Mouse (Mus musculus) fibroblast of lung, adult 2 months (primary cell): ENCODE measurements around the gene Hmcn1.

ENCODE experiments used
- DNase-seq: peaks from one replicate; pipeline ENCODE4 v3.0.0-alpha.2; 2011; ENCODE audit warnings: low read depth

Gene Hmcn1

GRCm38 (mm10) chr1:150993162-150994064 is at the start of gene Hmcn1:
Hmcn1 (minus strand) TSS chr1:150993435.
- DNase-seq = no peak

DNA sequence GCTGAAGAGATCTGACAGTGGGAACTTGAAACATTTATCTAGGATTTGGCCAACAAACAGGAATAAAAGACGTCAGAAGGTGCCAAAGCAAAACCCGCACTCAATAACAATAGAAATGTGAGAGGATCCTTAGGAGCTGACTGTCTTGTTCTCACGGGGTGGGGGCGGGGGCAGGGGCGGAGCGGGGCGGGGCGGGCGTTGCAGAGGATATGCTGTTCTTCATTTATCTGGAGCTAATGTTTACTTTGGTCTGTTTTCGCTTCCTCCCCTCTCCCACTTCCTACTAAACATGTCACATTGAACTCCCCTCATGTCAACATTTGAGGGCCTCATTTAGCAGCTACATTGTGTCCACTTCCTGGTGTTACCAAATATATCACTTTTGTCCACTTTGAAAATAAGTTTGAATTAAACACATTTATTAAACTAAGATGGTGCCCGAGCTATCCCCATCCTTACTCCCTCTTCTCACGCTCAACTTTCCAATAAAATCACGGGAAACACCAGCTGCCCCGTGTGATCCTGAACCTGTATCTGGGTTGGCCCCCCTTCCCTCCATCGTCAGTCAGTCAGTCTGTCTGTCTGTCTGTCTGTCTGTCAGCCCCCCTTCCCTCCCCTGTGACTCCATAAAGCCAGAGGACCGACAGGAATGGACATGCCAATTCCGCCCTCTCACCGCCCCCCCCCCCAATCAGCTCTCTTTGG is 47.9 kb upstream of the Hmcn1 start:
- no peak for DNase-seq

- no peak for DNase-seq
Measured at GRCm38 (mm10) chr1:151040290-151040689, 47.1 kb upstream of the Hmcn1 start.

- no peak for DNase-seq
Measured at GRCm38 (mm10) chr1:151039189-151039588, 46.0 kb upstream of the Hmcn1 start.

DNA sequence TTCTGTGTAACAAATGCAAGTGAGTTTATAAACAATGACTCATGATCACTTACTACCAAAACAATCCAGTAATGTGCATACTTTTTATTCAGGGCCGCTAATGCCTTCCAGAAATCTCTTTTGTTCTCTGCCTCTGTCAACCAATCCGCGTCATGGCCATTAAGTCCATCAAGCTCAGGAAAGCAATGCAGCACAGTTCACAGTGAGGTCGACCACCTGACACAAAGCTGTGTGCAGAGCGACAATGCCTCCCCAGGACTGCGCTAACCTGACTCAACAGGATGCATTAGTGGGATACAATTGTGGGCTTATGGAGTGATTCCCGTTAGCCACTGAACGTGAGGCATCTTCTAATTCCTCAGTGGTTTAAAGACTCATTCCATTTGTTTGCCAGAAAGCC is 45.3 kb upstream of the Hmcn1 start:
- no peak for DNase-seq

DNA sequence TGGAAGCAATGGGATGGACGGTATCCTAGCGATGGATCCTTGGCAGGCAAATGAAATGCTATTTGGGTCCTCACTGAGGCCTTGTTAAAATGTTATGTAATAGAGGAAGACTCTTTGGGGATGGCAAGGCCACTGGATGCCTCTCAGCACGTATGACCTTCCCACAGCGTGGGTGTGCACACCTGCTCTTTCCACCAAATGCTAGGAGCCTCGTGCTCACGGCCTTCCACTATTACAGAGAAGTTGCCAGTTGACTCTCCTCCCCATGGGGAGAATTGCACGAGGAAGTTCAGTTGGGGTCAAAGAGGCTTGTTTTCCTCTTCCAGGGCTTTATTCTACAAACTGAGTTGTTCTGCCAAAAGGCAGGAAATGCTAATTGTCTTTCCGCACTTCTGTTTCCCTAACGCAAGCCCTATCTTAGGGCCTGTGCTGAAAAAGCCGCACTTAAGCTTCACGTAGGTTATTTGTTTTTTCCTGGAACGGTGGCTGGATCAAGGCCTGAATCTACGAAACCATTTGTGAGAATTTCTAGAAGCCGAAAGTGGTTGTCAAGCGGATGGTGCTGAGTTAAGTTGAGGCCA is 43.3 kb upstream of the Hmcn1 start:
- no peak for DNase-seq

GRCm38 (mm10) chr1:151035766-151036165 is 42.5 kb upstream of the Hmcn1 start:
- DNase-seq = no peak

DNA sequence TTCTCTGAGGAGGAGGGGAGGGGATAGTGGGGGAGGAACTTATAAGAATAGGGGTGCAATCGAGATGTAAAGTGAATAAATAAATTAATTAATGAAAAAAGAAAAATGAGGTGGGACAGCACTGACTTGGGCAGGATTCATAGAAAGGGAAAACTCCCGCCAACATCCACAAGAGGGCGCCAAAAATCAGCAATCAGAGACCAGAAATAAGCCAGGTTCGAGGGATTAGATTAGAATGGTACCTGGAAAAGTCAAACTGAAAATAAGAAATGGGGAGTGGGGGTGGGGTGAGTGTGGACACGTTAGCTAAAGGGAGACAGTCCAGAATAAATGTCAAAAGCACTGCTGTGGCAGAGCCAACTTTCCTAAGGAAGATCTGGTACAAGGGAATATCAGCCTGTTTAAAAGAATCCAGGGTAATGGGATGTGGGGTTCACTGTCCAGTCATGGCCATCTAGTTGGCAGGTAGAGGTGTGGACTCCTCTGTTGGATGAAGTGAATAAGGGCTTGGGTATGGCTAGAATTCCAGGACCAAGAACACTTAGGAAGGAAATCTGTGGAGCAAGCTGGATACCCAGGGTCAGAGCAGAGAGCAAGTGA is 41.9 kb upstream of the Hmcn1 start:
- DNase-seq = no peak

- no peak for DNase-seq
Measured at GRCm38 (mm10) chr1:151033291-151033690, 40.1 kb upstream of the Hmcn1 start.

GRCm38 (mm10) chr1:151031581-151031980 is 38.3 kb upstream of the Hmcn1 start:
- no peak for DNase-seq

GRCm38 (mm10) chr1:151031086-151031485 is 37.9 kb upstream of the Hmcn1 start:
- DNase-seq = no peak

DNA sequence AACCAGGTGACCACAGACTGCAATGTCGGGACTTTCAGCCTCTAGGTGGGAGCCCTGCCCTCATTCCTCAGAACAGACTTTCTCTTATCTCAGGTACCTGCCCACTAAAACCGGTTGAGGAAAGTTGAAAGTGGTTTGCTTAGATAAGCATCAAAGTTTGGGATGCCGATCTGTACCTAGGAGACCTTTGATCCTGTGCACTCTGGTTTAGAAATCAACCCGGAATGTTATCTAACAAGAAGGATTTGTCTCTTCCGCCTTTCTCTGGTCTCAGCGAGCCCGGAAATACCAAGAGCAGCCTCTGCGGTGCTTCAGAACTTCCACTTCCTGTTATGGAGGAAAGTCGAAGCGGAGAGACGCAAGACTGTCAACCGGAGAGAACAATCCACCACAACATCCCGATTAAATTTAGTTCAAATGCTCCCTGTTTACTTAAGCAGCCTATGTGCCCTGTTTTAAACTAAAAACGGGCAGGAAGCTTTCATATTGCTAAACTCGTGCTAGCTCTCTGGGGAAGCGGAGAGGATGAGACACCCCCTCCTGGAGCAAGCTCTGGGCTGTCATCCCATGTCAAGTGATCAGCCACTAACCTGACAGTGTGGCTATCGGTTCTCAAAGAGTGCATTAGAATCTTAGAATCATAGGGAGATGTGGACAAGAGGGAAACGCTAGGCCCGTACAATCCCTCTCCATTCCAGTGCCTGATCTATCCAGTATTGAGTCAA is 32.0 kb upstream of the Hmcn1 start:
- no peak for DNase-seq

DNA sequence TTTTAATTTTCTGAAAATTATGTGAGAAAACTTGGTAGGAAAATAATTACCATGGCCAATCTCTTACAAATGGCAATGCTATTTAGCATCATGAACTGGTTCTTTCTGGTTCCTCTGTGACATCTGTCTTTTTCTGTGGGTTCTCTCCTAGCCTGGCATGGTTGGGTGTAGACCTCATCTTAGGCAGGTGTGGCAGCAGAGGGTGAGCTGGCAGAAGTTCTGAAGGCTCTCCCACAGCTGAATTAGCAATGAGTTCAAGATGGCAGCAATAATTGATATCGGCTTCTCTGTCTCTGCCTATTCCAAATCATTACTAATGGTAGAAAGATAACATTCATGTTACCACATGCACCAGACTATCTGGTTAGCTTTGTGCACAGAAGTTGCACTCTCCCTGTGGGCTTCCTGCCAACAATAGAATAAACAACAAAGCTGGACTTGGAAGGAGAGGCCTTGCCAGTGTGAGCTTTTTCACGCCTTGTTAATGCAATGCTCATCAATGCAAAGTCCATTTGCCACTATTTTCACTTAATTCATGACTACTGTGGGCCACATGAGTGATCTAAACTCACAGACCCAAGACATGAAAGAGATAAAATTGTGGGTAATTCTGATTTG is 26.1 kb upstream of the Hmcn1 start:
- no peak for DNase-seq

- DNase-seq = peak; percentile 65
Measured at GRCm38 (mm10) chr1:151011056-151011455, 17.8 kb upstream of the Hmcn1 start.

DNA sequence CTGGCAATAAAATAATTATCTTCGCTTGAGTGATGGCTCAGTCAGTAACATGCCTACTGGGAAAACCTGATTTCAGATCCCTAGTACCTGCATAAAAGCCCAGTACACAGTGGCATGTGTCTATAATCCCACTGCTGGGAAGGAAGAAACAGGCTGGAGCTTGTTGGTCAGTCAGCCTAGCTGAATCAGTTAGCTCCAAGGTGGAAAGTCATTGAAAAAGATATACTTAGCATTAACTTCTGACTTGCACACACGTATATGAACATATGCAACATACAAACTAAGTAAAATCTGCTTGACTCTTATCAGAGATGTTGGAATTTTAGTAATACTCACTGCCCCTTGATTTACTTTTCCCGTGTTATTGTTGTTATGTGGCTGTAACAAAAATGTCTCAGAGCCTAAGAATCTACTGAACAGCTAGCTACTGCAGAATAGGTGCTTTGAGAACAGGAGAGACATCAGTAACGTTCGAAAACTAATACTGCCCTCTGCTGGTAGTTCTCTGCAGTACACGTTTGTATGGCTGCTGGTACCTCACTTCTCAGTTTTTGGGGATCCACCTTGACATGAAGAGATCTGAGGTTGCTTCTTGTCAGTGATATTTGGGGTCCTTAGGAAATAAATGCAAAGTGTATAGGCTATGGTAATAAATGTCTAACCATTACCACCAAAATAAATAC is 16.0 kb upstream of the Hmcn1 start:
- peak; percentile 36 for DNase-seq

DNA sequence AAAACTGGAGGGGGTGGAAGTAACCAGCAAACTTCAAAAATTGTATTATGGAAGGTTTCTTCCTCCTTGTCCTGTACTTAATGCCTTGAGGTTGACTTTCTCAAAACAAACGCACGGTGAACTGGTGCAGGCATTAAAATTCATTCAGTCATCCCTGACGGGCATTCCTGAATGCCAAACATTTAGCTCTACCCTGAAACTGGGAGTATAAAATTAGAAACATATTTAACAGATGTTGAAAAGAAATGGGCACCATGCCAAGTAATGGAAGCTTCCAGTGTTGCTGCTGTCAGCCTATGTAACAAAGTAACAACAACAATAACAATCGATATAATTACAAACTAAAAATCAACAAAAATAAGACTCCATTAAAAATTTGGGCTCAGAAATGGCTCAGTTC is 14.5 kb upstream of the Hmcn1 start:
- no peak for DNase-seq

DNA sequence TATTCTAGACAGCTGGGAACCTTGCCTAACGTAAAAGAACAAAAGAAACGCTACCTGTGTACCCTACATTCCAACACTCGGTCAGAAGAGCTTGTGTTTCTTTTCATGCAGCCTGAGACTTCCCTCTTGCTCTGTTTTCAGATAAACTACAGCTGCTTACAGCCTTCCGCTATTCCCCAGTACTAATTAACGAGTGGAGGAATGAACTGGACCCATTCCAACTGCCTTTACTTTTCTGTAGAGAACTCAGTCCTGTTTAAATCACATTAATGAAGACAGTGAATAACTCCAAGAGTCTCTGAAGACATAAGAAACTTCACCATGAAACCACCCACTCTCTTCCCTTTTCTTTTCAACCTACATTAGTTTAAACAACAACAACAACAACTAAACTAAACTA is 10.8 kb upstream of the Hmcn1 start:
- no peak for DNase-seq

GRCm38 (mm10) chr1:151001868-151002428 is 8.7 kb upstream of the Hmcn1 start:
- DNase-seq = no peak

GRCm38 (mm10) chr1:151000714-151001113 is 7.5 kb upstream of the Hmcn1 start:
- DNase-seq = no peak

GRCm38 (mm10) chr1:150994612-150995011 is 1.4 kb upstream of the Hmcn1 start:
- DNase-seq = no peak
